Comparison of ENCODE assay signal across 17 mouse cellular contexts in genomic region chr4:104625316-104625715, GRCm38 (mm10).
"Had no signal": no experiment of that assay in that cellular context is flagged by ENCODE, and none has a peak within 500 bp of the region (broad histone marks: within the 10 kb centered on the region; RNA-seq: fewer than 3 reads in every experiment).

No protein-coding gene starts in this region.

- H3K9me3 ChIP-seq: limb, embryonic 12.5 days; liver, embryonic 13.5 days; lung, embryonic 15.5 days; midbrain, embryonic 15.5 days; neural tube, embryonic 13.5 days had no signal

- H3K36me3 ChIP-seq: limb, embryonic 12.5 days; liver, embryonic 13.5 days; lung, embryonic 15.5 days; midbrain, embryonic 15.5 days; neural tube, embryonic 13.5 days had no signal

- H3K27me3 ChIP-seq: limb, embryonic 12.5 days; liver, embryonic 13.5 days; lung, embryonic 15.5 days; megakaryocyte, embryonic 14.5 days; midbrain, embryonic 15.5 days; neural tube, embryonic 13.5 days had no signal

- ATAC-seq: liver, postnatal 0 days; midbrain, embryonic 15.5 days had no signal

- H3K4me1 ChIP-seq: limb, embryonic 12.5 days; liver, embryonic 13.5 days; lung, embryonic 15.5 days; megakaryocyte, embryonic 14.5 days; midbrain, embryonic 15.5 days; neural tube, embryonic 13.5 days had no signal

- H3K4me3 ChIP-seq: limb, embryonic 12.5 days; liver, embryonic 13.5 days; lung, embryonic 15.5 days; megakaryocyte, embryonic 14.5 days; midbrain, embryonic 15.5 days; neural tube, embryonic 13.5 days had no signal

- DNase-seq: layer of hippocampus, adult 9-11 months; liver; liver, embryonic 13.5 days; liver, postnatal 0 days; lung, postnatal 14 days; retina, postnatal 1 day; right cerebral cortex, postnatal 4 days; spleen, adult 18-20 months; thymus, adult 18-20 months; thymus, postnatal 14 days had no signal

- H3K27ac ChIP-seq: kidney, postnatal 0 days; limb, embryonic 12.5 days; liver, embryonic 13.5 days; lung, embryonic 15.5 days; macrophage; midbrain, embryonic 15.5 days; neural tube, embryonic 13.5 days had no signal
